Mouse (Mus musculus) CH12.LX (cell line): Measurements from ENCODE around the gene Incenp. TPM values are rescaled to one million over a fixed set of nuclear protein-coding genes. Genes with fewer than 3 reads are reported as not detected.

Experiments used
- DNase-seq: peaks from one replicate; pipeline ENCODE4 v3.0.0-alpha.2; 2013; ENCODE audit errors: extremely low read depth
- H3K27ac ChIP-seq: 2 replicates; pipeline ENCODE4 v1.5.1; 2012; ENCODE audit warnings: low read depth, mild to moderate bottlenecking, control low read depth, moderate library complexity; ENCODE audit not compliant: insufficient read depth
- H3K27me3 ChIP-seq: replicated peaks from 2 replicates; pipeline ENCODE3; 2012; ENCODE audit warnings: inconsistent platforms
- H3K36me3 ChIP-seq, 2 experiments: replicated peaks in 1 of 2; 2 replicates each; pipeline versions ENCODE3 to v1.6.1; 2012; ENCODE audit warnings: inconsistent platforms in 1 of 2, low read length in 1 of 2, mild to moderate bottlenecking in 1 of 2, mixed read lengths in 1 of 2, moderate library complexity in 1 of 2; ENCODE audit not compliant: control insufficient read depth in 1 of 2, insufficient read depth in 1 of 2
- H3K4me1 ChIP-seq, 2 experiments: 2 replicates each; pipeline ENCODE4 v1.6.1; 2012; ENCODE audit warnings: inconsistent platforms in 1 of 2, moderate library complexity in 1 of 2; ENCODE audit not compliant: insufficient read depth in 2 of 2, control insufficient read depth in 1 of 2
- H3K4me2 ChIP-seq: 2 replicates; pipeline ENCODE4 v1.6.1; 2012; ENCODE audit warnings: low read depth, mild to moderate bottlenecking, control low read depth; ENCODE audit not compliant: poor library complexity, insufficient read depth, severe bottlenecking
- H3K4me3 ChIP-seq, 3 experiments: fragments of 150-350 bp in 1 of 3; sonication (generic) in 1 of 3; replicated peaks in 1 of 3; 2 replicates each; pipeline versions ENCODE3 to v1.5.1; 2011 to 2012; ENCODE audit warnings: low read depth in 2 of 3, low read length in 2 of 3, mild to moderate bottlenecking in 2 of 3, moderate library complexity in 2 of 3, control low read depth in 1 of 3, improper control_type of control experiment in 1 of 3, inconsistent platforms in 1 of 3, mixed read lengths in 1 of 3; ENCODE audit not compliant: poor library complexity in 1 of 3
- H3K79me2 ChIP-seq: replicated peaks from 2 replicates; pipeline ENCODE4 v1.6.1; 2012; ENCODE audit warnings: mild to moderate bottlenecking, moderate library complexity; ENCODE audit not compliant: control insufficient read depth, poor library complexity, insufficient read depth, severe bottlenecking; ENCODE audit errors: extremely low read depth
- H3K9ac ChIP-seq: 2 replicates; pipeline ENCODE4 v1.6.1; 2012; ENCODE audit warnings: low read depth, mild to moderate bottlenecking, control low read depth, moderate library complexity; ENCODE audit not compliant: insufficient read depth
- H3K9me3 ChIP-seq: replicated peaks from 2 replicates; pipeline ENCODE3; 2012; ENCODE audit warnings: low read length, inconsistent platforms, mixed read lengths
- E2F4 ChIP-seq: IDR thresholded peaks from 2 replicates; pipeline ENCODE4 v1.6.1; 2011; ENCODE audit warnings: low read depth, low read length, improper control_type of control experiment; ENCODE audit not compliant: insufficient replicate concordance
- ELF1 ChIP-seq: IDR thresholded peaks from 2 replicates; pipeline ENCODE4 v1.6.1; 2014; ENCODE audit warnings: low read depth, mild to moderate bottlenecking, inconsistent platforms, low read length, improper control_type of control experiment
- EP300 ChIP-seq: IDR thresholded peaks from 2 replicates; pipeline ENCODE4 v1.6.1; 2011; ENCODE audit warnings: low read length, improper control_type of control experiment
- ETS1 ChIP-seq: conservative IDR thresholded peaks from 2 replicates; pipeline ENCODE4 v1.6.1; 2012; ENCODE audit warnings: low read depth, mild to moderate bottlenecking, inconsistent platforms, low read length, improper control_type of control experiment, moderate library complexity
- JUN ChIP-seq: IDR thresholded peaks from 2 replicates; pipeline ENCODE4 v1.6.1; 2011; ENCODE audit warnings: low read depth, mild to moderate bottlenecking, low read length, improper control_type of control experiment, moderate library complexity; ENCODE audit not compliant: insufficient read depth
- JUND ChIP-seq: conservative IDR thresholded peaks from 2 replicates; pipeline ENCODE4 v1.6.1; 2011; ENCODE audit warnings: low read depth, low read length, improper control_type of control experiment
- MYC ChIP-seq: IDR thresholded peaks from 2 replicates; pipeline ENCODE4 v1.6.1; 2011; ENCODE audit warnings: low read depth, mild to moderate bottlenecking, improper control_type of control experiment, low read length
- NELFE ChIP-seq: IDR thresholded peaks from 2 replicates; pipeline ENCODE4 v1.6.1; 2011; ENCODE audit warnings: low read depth, low read length, improper control_type of control experiment
- NRF1 ChIP-seq: IDR thresholded peaks from 2 replicates; pipeline ENCODE4 v1.6.1; 2014; ENCODE audit warnings: low read depth, mild to moderate bottlenecking, inconsistent platforms, low read length, improper control_type of control experiment, moderate library complexity
- POLR2A ChIP-seq: IDR thresholded peaks from 2 replicates; pipeline ENCODE4 v1.6.1; 2011; ENCODE audit warnings: low read depth, mild to moderate bottlenecking, improper control_type of control experiment, low read length
- RCOR1 ChIP-seq: conservative IDR thresholded peaks from 2 replicates; pipeline ENCODE4 v1.6.1; 2012; ENCODE audit warnings: low read depth, mild to moderate bottlenecking, inconsistent platforms, low read length, improper control_type of control experiment
- SIN3A ChIP-seq: IDR thresholded peaks from 2 replicates; pipeline ENCODE4 v1.6.1; 2012; ENCODE audit warnings: low read length, improper control_type of control experiment, inconsistent platforms
- SMC3 ChIP-seq: IDR thresholded peaks from 2 replicates; pipeline ENCODE4 v1.6.1; 2011; ENCODE audit warnings: low read depth, low read length, improper control_type of control experiment
- TCF12 ChIP-seq: IDR thresholded peaks from 2 replicates; pipeline ENCODE4 v1.6.1; 2014; ENCODE audit warnings: low read depth, mild to moderate bottlenecking, inconsistent platforms, low read length, improper control_type of control experiment
- UBTF ChIP-seq: IDR thresholded peaks from 2 replicates; pipeline ENCODE4 v1.6.1; 2012; ENCODE audit warnings: low read depth, mild to moderate bottlenecking, inconsistent platforms, low read length, improper control_type of control experiment, moderate library complexity
- USF1 ChIP-seq: IDR thresholded peaks from 2 replicates; pipeline ENCODE4 v1.6.1; 2014; ENCODE audit warnings: low read depth, mild to moderate bottlenecking, inconsistent platforms, low read length, improper control_type of control experiment
- USF2 ChIP-seq: conservative IDR thresholded peaks from 2 replicates; pipeline ENCODE4 v1.6.1; 2011; ENCODE audit warnings: low read depth, low read length, improper control_type of control experiment
- ZC3H11A ChIP-seq: IDR thresholded peaks from 2 replicates; pipeline ENCODE4 v1.6.1; 2012; ENCODE audit warnings: low read depth, mild to moderate bottlenecking, inconsistent platforms, low read length, improper control_type of control experiment
- ZKSCAN1 ChIP-seq: IDR thresholded peaks from 2 replicates; pipeline ENCODE4 v1.6.1; 2012; ENCODE audit warnings: low read depth, inconsistent platforms, low read length, improper control_type of control experiment, borderline replicate concordance
- ZMIZ1 ChIP-seq: IDR thresholded peaks from 2 replicates; pipeline ENCODE4 v1.6.1; 2012; ENCODE audit warnings: low read depth, mild to moderate bottlenecking, inconsistent platforms, low read length, improper control_type of control experiment
- dilution Hi-C: fragments of 300-500 bp; cut with MboI; formaldehyde crosslinking; loops from 2 replicates; pipeline ENCODE4 v1.14.3; 2020; ENCODE audit warnings: low sequenced_read_pairs; ENCODE audit not compliant: extremely low pct_unique_long_range_greater_than_20kb, extremely low pct_ligation_motif_present
- in situ Hi-C: fragments of 300-500 bp; cut with MboI; formaldehyde crosslinking; loops from 3 replicates; pipeline ENCODE4 v1.14.3; 2019; ENCODE audit warnings: low sequenced_read_pairs, low pct_ligation_motif_present, low pct_unique_long_range_greater_than_20kb, mixed read lengths
- polyA plus RNA-seq: library from polyadenylated mRNA; unstranded; fragments of >175 nt; gene quantifications from 2 replicates; pipeline ENCODE4 v1.2.1, GENCODE M21; 2012; ENCODE audit warnings: low read depth; ENCODE audit not compliant: insufficient read length
- total RNA-seq, 2 experiments: library from RNA; depleted of rRNA; stranded (reverse); fragments of 300-350 nt in 1 of 2; fragments of >200 nt in 1 of 2; gene quantifications; 2 replicates each; pipeline ENCODE4 v1.2.3; 2012 to 2014

Gene Incenp
- total and polyA plus RNA-seq, 3 experiments, result 58.5 to 201 (median 73.4) TPM

DNA sequence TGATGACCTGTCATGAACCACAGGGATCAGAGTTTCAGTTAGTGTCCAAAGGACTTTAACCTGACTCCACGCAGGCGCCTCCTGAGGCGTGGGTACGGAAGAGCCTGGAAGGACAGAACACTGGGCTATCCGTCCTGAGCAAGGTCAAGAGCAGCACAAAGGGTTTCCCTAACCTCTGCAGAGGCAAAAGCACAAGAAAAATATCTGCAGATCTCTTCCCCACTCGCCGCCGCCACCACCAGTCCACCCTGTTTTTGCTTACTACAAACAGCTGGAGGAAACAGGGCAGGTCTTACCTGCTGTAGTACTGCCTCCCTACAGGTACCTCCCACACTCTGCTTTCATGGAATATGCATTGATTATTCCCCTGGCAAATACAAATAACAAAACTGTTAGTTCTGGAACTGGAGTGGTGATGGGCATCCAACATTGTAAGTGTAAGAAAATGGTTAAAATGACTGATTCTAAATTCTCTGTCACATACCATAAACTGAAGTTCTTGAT, 25.5 kb upstream of the Incenp start:
- dilution Hi-C loops, result no loop called here

DNA sequence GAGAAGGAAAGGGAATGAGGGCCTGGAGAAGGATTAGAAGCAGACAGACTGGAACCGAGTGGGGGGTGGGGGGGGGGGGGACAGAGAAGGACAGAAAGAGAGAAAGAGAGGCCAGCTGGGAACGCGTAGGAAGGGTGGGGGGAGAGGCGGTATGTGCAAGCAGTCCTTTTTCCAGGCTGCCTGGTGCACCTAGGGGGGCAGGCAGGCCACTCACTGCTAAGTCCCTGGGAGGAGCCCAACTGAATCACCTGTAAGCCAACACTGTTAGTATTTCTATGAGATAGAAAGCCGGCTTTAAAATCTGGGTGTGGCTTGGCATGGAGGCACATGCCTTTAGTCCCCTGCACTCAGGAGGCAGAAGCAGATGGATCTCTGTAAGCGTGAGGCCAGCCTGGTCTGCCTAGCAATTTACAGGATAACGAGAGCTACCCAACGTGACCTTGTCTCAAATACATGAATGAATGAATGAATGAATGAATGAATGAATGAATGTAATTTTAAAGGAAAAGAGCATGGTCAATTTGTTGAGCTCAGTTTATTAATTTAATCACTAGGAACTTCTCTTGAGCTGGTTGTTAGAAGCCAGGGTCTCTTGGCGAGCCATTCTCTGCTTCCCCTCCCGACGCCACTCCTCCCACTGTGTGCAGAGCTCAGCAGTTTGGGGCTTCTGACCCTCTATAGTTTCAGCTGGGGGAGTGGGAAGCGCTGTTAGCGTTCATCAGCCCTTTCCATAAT, 24.9 kb upstream of the Incenp start:
- peaks cover 0 to 23% of the 10 kb centered on the region in 2 experiments; a peak in 2 of 4 replicates for H3K4me1 ChIP-seq
- TF ChIP-seq UBTF (no peak), TCF12 (no peak), POLR2A (no peak), EP300 (no peak), ELF1 (no peak), NELFE (no peak), RCOR1 (no peak), E2F4 (no peak), NRF1 (no peak), USF1 (no peak), SMC3 (no peak), SIN3A (no peak), USF2 (no peak), ZC3H11A (no peak), ZKSCAN1 (no peak), ZMIZ1 (no peak)
- H3K79me2 ChIP-seq, result no peaks in the 10 kb centered on the region
- no peak overlapping the region for H3K27ac ChIP-seq
- no peaks in the 10 kb centered on the region for H3K36me3 ChIP-seq
- H3K4me2 ChIP-seq, result no peak overlapping the region
- no peak overlapping the region for H3K9ac ChIP-seq
- dilution Hi-C loops (no loop called here), in situ Hi-C loops (no loop called here)
- H3K27me3 ChIP-seq, result no peaks in the 10 kb centered on the region
- DNase-seq, result no peak
- no peaks in the 10 kb centered on the region for H3K9me3 ChIP-seq
- H3K4me3 ChIP-seq, result no peak overlapping the region

More for the DNA sequence above, 25.5 kb upstream of the Incenp start:
- in situ Hi-C loops, result loop anchor here (5.0 kb wide), 1 partner anchor 57 kb away; the partner anchor contains the start of gene Fth1
- Histone ChIP-seq H3K27ac (no peak overlapping the region), H3K9me3 (no peaks in the 10 kb centered on the region), H3K4me2 (no peak overlapping the region), H3K36me3 (no peaks in the 10 kb centered on the region), H3K9ac (no peak overlapping the region), H3K4me1 (peaks cover 3 to 30% of the 10 kb centered on the region in 2 experiments; a peak in 3 of 4 replicates), H3K79me2 (no peaks in the 10 kb centered on the region), H3K27me3 (no peaks in the 10 kb centered on the region), H3K4me3 (no peak overlapping the region)
- TF ChIP-seq ZMIZ1 (no peak), ETS1 (no peak), USF2 (no peak), MYC (no peak), JUN (no peak), SIN3A (no peak), JUND (no peak)
- DNase-seq, result no peak
